Mouse (Mus musculus): ENCODE results near the gene Marveld2. TPM values are rescaled to one million over a fixed set of nuclear protein-coding genes. Genes with fewer than 3 reads are reported as not detected.

Marveld2 gene
- polyA plus RNA-seq, 1 experiment from 2014 or later = 20.8 TPM

GRCm38 (mm10) chr13:100594041-100594792, 22.6 kb downstream of the Marveld2 start:
- H3K4me2 ChIP-seq (replicated peaks; ENCODE audit: low read depth) = peak overlapping the region; percentile 30; the same call in 1 of the 2 replicates
- H3K9ac ChIP-seq (ENCODE audit: low read depth, low read length) = no peak overlapping the region
- TF ChIP-seq CTCF (IDR thresholded peaks at IDR 0.05; ENCODE audit: low read depth) = peak; percentile 25
- H3K27me3 ChIP-seq (replicated peaks; ENCODE audit: control insufficient read depth, insufficient read depth, low read length) = no peaks in the 10 kb centered on the region
- peak overlapping the region; percentile 74 for H3K27ac ChIP-seq (ENCODE audit: low read depth, low read length)
- H3K9me3 ChIP-seq (ENCODE audit: control insufficient read depth) = no peaks in the 10 kb centered on the region
- H3K36me3 ChIP-seq (ENCODE audit: control insufficient read depth, insufficient read depth) = peaks cover 12% of the 10 kb centered on the region; the same call in 1 of the 2 replicates
- H3K4me1 ChIP-seq (replicated peaks; ENCODE audit: control insufficient read depth, insufficient read depth, low read length) = no peaks in the 10 kb centered on the region
- 52% methylated on average over 11 of the region's 17 CpGs for WGBS
- no peak overlapping the region for H3K4me3 ChIP-seq (ENCODE audit: low read depth, low read length)
- ATAC-seq = peak; percentile 59; the same call in 1 of the 2 replicates

GRCm38 (mm10) chr13:100588646-100589045, 28.1 kb downstream of the Marveld2 start:
- 0 out of 2 replicates have a peak, but pooled peaks have one; percentile 13 for ATAC-seq
- Histone ChIP-seq H3K27me3 (replicated peaks; ENCODE audit: control insufficient read depth, insufficient read depth, low read length) (no peaks in the 10 kb centered on the region), H3K27ac (ENCODE audit: low read depth, low read length) (no peak overlapping the region; the same call in 1 of the 2 replicates), H3K36me3 (ENCODE audit: control insufficient read depth, insufficient read depth) (no peaks in the 10 kb centered on the region; the same call in 1 of the 2 replicates), H3K4me1 (replicated peaks; ENCODE audit: control insufficient read depth, insufficient read depth, low read length) (no peaks in the 10 kb centered on the region), H3K9ac (ENCODE audit: low read depth, low read length) (no peak overlapping the region), H3K4me3 (ENCODE audit: low read depth, low read length) (no peak overlapping the region), H3K9me3 (ENCODE audit: control insufficient read depth) (no peaks in the 10 kb centered on the region), H3K4me2 (replicated peaks; ENCODE audit: low read depth) (peak overlapping the region; percentile 35; the same call in 1 of the 2 replicates)
- 70% methylated on average over 12 of the region's 12 CpGs for WGBS
- no peak for TF ChIP-seq CTCF (IDR thresholded peaks at IDR 0.05; ENCODE audit: low read depth)

DNA sequence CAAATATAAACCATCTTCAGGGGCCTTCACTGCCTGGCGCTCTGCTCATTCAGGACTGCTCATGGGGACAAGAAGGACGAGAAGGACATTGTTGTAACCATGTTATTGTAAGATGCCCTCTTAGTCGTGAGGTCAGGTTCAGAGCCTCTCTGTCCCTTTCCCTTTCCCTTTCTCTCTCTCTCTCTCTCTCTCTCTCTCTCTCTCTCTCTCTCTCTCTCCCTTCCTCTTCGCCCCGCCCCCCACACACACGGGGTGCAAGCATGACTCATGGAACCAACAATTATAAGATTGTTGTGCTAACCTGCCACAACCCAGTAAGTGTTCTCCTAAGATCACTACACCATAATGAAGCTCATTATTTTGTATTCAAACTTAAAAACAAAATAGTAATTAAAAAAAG, 34.6 kb downstream of the Marveld2 start:
- no peak for TF ChIP-seq CTCF (IDR thresholded peaks at IDR 0.05; ENCODE audit: low read depth)
- ATAC-seq = no peak
- no peaks in the 10 kb centered on the region for H3K4me1 ChIP-seq (replicated peaks; ENCODE audit: control insufficient read depth, insufficient read depth, low read length)
- no peaks in the 10 kb centered on the region for H3K27me3 ChIP-seq (replicated peaks; ENCODE audit: control insufficient read depth, insufficient read depth, low read length)
- H3K9me3 ChIP-seq (ENCODE audit: control insufficient read depth) = no peaks in the 10 kb centered on the region
- no peak overlapping the region for H3K4me3 ChIP-seq (ENCODE audit: low read depth, low read length)
- no peaks in the 10 kb centered on the region for H3K36me3 ChIP-seq (ENCODE audit: control insufficient read depth, insufficient read depth)
- H3K4me2 ChIP-seq (replicated peaks; ENCODE audit: low read depth) = no peak overlapping the region
- no peak overlapping the region for H3K27ac ChIP-seq (ENCODE audit: low read depth, low read length)
- H3K9ac ChIP-seq (ENCODE audit: low read depth, low read length) = no peak overlapping the region
- 38% methylated on average over 6 of the region's 6 CpGs for WGBS

GRCm38 (mm10) chr13:100581701-100582100, 35.1 kb downstream of the Marveld2 start:
- Histone ChIP-seq H3K4me3 (ENCODE audit: low read depth, low read length) (no peak overlapping the region), H3K27ac (ENCODE audit: low read depth, low read length) (no peak overlapping the region), H3K27me3 (replicated peaks; ENCODE audit: control insufficient read depth, insufficient read depth, low read length) (no peaks in the 10 kb centered on the region), H3K9me3 (ENCODE audit: control insufficient read depth) (no peaks in the 10 kb centered on the region), H3K36me3 (ENCODE audit: control insufficient read depth, insufficient read depth) (no peaks in the 10 kb centered on the region), H3K9ac (ENCODE audit: low read depth, low read length) (no peak overlapping the region), H3K4me2 (replicated peaks; ENCODE audit: low read depth) (no peak overlapping the region), H3K4me1 (replicated peaks; ENCODE audit: control insufficient read depth, insufficient read depth, low read length) (no peaks in the 10 kb centered on the region)
- WGBS = 32% methylated on average over 3 of the region's 3 CpGs
- TF ChIP-seq CTCF (IDR thresholded peaks at IDR 0.05; ENCODE audit: low read depth) = no peak
- ATAC-seq = 0 out of 2 replicates have a peak, but pooled peaks have one; percentile 14

GRCm38 (mm10) chr13:100579951-100580350, 36.8 kb downstream of the Marveld2 start:
- Histone ChIP-seq H3K4me2 (replicated peaks; ENCODE audit: low read depth) (no peak overlapping the region), H3K4me1 (replicated peaks; ENCODE audit: control insufficient read depth, insufficient read depth, low read length) (no peaks in the 10 kb centered on the region), H3K9me3 (ENCODE audit: control insufficient read depth) (no peaks in the 10 kb centered on the region), H3K36me3 (ENCODE audit: control insufficient read depth, insufficient read depth) (no peaks in the 10 kb centered on the region), H3K27ac (ENCODE audit: low read depth, low read length) (no peak overlapping the region), H3K4me3 (ENCODE audit: low read depth, low read length) (no peak overlapping the region), H3K27me3 (replicated peaks; ENCODE audit: control insufficient read depth, insufficient read depth, low read length) (no peaks in the 10 kb centered on the region), H3K9ac (ENCODE audit: low read depth, low read length) (no peak overlapping the region)
- peak; percentile 60 for TF ChIP-seq CTCF (IDR thresholded peaks at IDR 0.05; ENCODE audit: low read depth)
- no peak for ATAC-seq

DNA sequence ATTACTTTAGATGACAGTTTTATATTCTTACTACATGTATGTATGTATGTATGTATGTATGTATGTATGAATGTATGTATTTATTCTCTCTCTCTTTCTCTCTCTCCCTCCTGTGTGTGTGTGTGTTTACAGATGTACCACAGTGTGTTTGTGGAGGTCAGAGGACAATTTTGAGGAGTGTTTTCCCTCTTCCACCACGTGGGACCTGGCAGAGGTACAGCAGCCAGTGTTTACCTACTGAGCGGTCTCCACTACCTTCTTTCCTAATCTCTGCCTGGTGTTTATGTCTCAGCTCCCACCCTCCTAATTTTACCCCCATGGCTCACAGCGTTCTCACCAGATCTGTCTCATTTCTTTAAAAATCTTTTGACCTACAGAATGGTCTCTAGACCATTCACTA, 37.6 kb downstream of the Marveld2 start:
- no peak for ATAC-seq
- 38% methylated on average over 3 of the region's 3 CpGs for WGBS

More for the DNA sequence above, 37.6 kb downstream of the Marveld2 start:
- H3K27me3 ChIP-seq (replicated peaks; ENCODE audit: control insufficient read depth, insufficient read depth, low read length) = no peaks in the 10 kb centered on the region
- no peak overlapping the region for H3K9ac ChIP-seq (ENCODE audit: low read depth, low read length)
- H3K4me2 ChIP-seq (replicated peaks; ENCODE audit: low read depth) = no peak overlapping the region
- H3K9me3 ChIP-seq (ENCODE audit: control insufficient read depth) = no peaks in the 10 kb centered on the region
- H3K4me3 ChIP-seq (ENCODE audit: low read depth, low read length) = no peak overlapping the region
- no peak for TF ChIP-seq CTCF (IDR thresholded peaks at IDR 0.05; ENCODE audit: low read depth)
- no peak overlapping the region for H3K27ac ChIP-seq (ENCODE audit: low read depth, low read length)
- no peaks in the 10 kb centered on the region for H3K36me3 ChIP-seq (ENCODE audit: control insufficient read depth, insufficient read depth)
- H3K4me1 ChIP-seq (replicated peaks; ENCODE audit: control insufficient read depth, insufficient read depth, low read length) = no peaks in the 10 kb centered on the region
